Mouse (Mus musculus): ENCODE data around the gene Robo1.

The Robo1 gene

DNA sequence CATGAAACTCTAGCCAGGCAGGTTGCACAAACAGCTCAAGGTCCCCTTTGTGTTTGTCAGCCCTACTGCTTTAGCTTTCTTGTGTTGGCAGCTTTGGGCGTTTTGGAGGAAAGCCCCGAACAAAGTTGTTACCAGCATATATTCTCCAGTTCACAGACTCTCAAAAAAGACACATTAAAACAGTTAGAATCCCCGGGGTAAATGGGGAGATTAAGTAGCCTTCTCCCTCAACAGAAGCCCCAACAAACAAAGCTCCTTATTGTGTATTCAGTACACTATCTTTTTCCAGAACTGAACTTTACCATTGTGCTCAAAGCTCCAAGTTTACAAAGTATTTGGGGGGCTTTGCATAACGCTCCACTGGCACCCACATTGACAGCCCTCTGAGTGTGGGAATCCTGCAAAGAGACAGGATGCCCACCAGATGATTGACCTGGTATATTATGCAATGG lies 302.6 kb downstream of the Robo1 start:
- no peak for DNase-seq

DNA sequence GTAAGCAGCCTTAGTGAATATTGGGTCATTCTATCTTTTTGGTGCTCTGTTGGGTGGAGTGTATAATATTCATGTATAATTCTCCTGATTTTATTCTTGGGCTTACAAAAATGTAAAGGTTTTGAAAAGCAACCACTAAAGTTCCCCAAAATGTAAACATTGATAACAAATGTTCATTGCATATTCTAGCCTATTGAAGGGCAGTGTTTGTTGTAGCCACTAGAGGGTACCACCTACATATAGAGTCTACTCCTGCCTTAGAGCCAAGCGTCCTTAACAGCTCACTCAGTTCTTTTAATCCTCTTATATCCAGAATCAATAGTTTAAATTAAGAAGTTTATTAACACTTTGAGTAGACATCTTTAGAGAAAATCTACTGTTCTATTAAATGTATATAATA lies 306.8 kb downstream of the Robo1 start:
- no peak for DNase-seq

DNA sequence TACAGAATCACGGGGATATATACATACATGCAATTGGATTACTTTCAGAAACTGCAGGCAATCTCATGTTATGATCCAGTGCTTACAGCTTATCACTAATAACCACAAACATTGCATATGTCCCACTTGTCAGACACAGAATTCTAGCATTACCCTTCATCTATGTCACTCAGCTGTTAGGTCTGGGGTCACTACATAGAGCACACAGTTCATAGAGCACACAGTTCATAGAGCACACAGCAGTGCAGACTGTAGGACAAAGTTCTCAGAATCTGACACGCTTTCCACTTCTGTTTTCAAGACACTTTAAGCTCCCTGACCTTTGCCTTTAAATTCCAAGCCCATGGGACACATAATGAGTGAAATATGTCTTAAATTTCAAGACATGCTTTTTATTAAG lies 307.3 kb downstream of the Robo1 start:
- DNase-seq: no peak

DNA sequence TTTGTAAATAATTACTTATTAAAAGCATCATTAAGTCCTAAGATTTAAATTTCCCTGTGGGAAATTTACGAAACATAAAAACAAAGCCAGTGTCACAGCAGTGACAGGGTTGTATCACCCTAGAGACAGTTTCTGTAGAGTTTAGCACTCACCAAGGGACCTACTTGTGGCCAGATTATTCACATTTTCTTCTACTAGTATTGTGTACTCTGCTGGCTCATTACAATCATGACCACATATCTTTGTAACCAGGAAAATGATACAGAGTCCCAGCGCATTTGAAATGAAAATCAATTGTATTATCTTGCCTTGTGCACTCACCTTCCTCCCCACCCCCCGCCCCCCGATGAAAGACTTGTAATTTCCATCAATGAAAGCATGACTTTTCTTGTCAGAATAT lies 314.3 kb downstream of the Robo1 start:
- no peak for DNase-seq

DNA sequence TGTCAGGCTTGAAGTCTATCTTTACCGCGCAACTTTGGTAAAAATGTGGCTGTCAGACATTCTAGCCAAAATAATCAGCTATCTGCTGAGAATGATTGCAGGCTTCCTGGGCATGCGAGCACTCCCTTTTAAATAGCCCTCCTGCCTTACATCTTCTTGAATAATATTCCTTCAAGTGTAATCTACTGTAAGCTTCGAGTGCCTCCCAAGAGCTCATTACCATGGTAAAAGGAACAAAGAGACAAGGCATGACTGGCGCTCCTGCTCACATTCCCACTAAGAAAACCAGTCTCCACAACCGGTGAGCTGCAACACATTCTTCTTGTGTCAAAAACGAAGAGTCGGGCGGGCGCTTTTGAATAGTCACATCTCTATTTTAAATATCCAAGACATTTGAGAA lies 314.8 kb downstream of the Robo1 start:
- DNase-seq: no peak

DNA sequence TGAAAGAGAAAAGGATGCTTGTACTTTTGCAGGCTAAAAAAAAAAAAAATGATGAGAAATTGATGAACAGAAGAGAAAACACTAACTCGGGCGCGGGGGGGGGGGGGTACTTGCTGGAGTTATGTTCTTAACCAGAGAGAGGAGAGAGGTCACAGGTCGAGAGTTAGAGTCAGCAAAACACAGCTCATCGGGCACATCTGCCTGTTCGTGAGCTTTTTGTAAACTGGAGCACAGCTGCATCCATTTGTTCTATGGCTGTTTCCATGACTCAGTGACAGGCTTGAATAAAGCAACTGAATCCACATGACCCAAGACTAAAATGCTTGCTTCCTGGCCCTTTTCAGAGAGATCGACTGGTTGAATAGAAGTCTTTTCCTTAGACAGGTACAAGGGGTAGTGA lies 325.7 kb downstream of the Robo1 start:
- DNase-seq: no peak

DNA sequence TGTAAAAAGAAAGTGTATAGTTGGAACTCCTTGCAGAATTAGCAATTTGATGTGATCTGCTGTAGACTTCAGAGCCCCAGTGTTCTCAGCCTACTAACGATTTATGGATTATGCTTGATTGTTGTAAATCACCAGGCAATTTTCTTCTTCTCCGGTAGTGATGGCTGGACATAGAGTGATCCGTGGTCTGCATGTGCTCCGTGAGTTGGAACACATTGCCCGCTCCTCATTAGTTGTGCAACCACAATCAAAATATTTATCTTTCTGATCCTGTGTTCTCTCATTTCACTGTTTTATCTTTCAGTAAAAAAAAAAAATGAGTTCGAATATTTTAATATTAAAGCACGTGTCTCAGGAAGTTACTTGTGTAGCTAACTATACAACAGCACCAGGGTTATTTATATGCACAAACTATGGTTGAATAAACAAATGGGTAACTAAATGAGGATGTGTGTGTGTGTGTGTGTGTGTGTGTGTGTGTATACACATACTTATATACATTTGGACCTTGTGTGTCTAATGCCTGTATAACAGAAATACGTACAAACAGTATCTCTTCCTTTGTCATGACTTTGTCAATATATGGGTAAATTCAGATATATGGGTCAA lies 331.3 kb downstream of the Robo1 start:
- no peak for DNase-seq

DNA sequence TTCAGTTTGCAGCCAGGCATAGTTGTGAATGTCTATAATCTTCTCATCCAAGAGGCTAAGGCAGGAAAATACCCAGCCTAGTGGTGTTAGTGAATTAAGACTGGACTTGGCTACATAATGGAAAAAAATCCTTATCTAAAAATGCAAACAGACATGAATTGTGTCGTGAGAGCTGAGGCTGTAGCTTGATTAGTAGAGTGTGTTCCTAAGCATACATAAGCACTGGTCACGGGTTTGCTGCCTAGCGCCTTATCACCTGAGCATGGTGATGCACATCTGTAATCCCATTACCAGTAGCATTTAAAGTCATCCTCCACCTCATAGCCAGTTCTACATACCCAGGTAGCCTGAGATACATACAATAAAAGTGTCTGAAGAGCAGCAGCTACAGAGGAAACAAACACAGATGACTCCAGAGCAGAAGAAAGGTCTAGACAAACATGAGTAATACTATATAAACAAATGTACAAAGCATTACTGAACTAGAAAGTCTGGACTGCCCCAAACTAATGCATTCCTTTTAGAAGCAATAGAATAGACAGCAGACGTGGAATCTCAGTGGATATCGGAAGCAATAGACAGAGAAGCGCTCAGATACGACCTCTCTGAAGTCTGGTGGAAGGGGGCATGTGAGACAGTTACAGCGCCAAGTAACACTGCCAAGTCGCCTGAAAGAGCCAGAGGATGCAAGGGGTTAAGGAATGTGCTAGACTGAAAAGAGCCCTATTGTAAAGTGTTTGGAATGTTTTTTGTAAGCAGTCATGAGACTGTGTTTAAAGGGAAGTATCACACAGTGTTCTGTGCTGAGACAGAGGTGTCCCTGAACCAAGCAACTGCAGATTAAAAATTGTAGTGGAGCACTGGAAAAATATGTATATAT lies 333.1 kb downstream of the Robo1 start:
- DNase-seq: no peak

DNA sequence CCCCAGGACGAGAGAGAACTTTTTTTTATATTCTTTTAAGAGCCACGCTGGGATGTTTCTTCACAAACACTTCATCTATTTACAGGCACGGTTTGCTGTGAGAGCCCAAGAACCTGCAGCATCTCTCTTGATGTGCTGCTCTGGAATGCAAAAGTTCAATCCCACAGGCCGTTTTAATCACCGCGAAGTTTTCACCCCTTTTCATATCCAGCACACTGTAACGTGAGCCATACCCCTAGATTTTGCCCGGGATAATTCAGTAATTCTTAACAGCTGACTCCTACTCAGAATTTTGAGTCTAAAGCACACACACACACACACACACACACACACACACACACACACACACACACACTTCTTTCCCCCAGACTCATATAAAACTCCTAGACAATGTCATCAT lies 337.8 kb downstream of the Robo1 start:
- no peak for DNase-seq

DNA sequence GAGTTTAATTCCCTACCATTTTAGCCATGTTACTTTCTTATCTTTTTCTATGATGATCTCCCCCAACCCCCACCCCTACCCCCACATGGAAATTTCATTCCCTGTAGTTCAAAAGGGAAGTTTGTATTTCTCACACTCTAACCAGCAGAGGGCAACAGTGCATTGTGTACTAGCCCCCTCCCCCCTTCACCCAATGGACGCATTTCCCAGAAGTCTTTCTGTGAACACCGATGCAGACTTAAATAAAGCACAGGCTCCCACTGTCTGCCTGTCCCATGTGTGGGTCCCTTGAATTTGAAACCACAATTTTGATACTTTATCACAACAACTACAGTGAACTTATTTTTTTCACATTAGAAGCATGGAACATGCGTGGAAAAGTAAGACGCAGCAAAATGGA lies 341.2 kb downstream of the Robo1 start:
- DNase-seq: no peak

DNA sequence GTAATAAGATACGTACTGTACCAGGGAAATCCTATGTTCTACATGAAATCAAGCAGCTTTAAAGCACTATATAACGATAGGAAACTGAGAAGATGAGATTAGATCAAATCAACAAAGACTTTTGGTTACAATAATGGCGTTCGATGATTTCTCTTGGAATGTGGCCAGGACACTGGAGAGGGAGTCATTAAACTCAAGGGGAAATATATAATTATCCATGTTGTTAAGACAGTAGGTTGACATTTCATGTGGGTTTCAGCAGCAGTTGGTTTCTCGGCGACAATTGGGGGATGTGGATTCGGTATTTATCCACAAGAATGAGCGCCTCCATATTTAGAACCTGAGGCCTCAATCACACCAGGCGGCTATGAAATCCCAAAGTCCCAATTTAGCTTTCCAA lies 347.3 kb downstream of the Robo1 start:
- DNase-seq: no peak

DNA sequence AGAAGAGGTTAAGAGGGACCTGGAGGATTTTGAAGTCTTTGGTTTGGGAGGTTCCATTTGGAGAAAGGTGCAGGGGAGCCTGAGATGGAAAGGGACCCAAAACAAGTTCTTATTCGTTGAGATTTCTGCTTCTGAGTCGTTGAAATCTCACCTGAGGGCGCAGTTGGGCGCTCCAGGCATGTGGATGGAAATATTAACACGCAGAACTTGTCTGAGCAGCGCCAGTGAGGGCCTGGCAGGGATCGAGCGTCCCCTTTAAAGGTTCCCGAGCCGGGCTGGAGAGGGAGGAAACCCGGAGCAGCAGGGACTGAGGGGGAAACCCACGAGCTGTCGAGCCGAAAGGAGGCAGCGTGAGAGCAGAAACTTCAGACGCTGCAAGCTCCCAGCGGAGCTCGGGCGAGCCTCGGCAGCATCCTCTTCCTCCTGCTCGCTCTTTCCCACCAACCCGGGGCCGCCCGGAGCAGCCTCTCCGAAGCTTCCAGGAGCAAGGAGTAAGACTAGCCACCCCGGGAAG lies 354.8 kb downstream of the Robo1 start:
- no peak for DNase-seq

DNA sequence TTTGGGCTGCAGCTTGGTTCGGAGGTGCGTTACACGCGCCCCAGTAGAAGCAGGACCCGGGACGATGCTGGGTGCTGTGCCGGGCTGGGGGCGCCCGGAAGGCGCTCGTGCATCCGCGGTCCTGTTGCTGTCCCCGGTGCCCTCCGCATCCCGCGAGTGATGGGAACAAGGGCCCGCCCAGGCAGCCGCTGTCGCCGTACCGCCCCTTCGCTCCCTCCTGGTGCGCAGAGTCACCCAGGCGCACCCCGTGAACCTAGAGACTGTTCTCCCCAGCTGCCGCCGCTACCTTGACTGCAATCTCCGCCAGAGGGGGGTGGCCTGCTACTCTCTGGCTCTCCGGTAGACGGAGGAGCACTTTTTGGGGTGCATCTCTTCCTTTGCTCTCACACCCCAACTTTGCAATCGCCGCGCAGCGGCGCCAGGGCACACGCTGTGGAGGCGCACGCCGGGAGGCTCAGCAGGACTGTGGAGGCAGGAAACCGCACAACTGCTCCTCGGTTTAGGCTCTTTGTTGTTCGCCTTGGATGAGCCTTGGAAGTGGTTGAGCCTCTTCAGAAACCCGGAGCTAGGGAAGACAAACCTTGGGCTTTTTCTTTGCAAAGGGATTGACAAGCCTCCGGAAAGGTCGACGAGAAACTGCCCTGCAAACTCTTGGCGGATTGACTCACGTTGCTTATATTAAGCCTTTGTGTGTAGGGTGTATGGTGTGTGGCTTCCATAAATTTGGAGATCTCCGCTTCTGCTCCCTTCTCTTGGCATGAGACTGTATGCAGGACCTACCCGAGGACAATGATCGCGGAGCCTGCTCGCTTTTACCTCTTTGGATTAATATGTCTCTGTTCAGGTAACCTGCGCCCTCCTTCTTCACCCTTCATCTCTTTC lies 355.5 kb downstream of the Robo1 start:
- peak in 1 of 2 experiments; percentile 4 for DNase-seq

DNA sequence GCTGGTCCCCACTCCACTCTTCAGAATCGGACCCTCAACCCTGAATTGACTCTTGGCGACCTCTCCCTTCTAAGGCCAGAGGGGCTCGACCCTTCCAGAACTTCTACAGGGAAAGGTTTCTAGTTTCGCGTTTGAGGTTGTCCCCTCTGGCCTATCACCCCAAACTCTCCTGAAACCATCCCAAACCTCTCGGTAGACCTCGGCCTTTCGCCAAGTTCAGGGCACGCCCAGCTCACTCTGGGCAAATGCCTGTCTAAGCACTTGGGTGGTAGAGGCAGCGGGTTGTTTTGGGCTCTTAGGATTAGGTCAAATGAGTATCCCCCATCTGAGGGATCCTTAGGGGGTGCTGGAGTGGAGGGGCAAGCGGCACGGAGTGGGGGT lies 356.1 kb downstream of the Robo1 start:
- DNase-seq: no peak

DNA sequence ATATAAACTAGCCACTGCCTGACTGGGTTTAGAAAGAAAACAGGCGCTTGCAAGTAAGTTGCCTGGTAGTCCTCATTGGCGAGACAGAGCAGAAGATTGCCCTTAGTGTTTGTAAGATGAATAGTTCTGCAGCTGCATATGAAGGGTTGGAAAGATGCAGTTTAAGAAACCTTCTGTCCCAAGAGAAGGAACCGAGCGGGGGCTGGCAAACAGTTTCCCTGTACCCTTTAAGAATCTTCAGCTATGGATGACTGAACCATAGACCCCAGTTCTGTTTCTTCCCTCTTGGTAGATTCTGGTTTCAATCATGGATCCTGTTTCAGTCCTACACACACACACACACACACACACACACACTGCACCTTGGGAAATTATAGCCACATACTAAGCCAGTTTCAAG lies 356.7 kb downstream of the Robo1 start:
- no peak for DNase-seq

DNA sequence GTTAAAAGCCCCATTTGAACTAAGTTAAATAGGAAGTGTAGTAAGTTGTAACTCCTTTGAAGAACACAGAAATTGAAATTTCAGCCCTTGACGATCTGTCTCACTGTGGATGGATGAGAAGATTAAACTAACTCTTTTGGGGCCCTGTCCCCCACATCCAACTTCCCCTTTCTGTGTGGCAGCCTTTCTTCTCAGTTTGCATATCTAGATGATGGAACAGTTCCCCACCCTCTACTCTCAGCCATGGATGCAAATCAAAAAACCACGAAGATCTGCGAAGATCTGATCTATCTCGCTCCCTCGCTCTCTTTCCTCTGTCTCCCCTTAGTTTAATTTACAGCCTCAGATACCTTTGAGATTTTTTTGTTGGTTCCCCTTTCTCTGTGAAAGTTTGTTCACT lies 357.3 kb downstream of the Robo1 start:
- no peak for DNase-seq

DNA sequence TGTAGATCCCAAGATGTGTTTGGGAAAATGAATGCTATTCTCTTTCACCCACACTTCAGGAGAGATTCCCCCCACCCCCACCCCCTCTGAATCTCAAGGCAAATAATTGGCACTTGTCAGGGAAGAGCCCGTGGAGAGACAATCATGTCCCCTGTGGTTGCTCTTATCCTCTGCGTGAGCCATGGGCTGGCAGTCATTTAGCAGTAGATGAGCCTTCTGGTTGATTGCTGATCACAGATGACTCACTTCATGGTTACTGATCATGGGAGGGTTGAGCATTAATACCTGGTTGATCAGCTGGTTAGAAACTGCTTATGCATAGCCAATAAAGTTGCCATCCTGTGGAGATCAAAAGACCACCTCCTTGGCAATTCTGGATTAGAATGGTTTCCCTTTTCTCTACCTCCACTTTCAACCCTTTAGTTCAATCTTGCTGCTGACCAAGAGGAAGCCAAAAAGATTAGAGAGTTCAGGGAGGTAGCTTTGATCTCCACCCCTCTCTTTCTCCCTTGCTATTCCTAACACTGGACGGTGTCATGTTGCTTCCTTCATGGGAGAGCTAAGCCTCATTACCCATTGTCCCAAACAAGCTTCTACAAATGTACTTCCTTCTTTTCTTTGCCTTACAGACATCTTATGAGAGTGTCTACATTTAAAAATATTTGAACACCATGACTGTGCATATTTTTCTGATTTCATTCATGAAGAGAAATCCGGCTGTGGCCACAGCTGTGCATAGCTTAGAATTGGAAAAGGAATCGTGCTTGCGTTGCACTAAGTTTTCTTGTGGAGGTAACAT lies 362.3 kb downstream of the Robo1 start:
- no peak for DNase-seq

DNA sequence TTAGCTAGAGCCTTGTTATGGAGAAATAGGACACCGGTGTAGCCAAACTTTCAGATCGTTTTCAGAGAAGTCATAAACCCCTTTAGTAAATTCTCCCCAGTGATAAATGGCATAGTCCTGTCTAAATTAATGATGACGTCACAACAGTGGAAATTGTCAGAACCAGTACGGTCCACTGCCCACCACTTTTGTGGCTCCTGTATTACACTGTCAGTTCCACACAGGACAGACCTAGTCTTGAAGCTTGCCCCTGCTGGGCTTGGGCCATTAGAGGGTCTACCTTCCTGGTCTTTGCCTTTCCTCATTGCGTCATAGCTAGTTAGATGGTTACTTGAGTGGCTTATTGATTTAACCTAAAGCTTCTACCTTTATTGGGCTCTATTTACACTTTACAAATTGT lies 369.1 kb downstream of the Robo1 start:
- no peak for DNase-seq

DNA sequence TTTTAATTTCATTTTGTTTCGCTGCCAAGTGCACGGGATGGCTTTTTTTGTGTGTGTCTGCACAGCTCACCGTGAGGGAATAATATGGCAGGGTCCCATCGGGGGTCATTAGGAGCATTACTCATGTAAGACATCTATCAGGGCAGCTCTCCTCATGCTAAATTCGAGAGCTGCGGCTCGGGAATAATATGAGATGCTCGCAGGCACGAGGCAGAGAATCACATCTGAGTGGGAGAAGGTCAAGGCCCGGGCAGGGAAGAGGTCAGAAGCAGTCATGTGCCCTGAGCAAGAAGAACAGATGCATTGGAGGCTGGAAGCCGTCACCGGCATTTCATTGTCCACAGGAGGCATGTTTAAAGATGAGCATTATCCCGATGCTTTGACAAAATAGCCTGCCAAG lies 370.3 kb downstream of the Robo1 start:
- DNase-seq: no peak

DNA sequence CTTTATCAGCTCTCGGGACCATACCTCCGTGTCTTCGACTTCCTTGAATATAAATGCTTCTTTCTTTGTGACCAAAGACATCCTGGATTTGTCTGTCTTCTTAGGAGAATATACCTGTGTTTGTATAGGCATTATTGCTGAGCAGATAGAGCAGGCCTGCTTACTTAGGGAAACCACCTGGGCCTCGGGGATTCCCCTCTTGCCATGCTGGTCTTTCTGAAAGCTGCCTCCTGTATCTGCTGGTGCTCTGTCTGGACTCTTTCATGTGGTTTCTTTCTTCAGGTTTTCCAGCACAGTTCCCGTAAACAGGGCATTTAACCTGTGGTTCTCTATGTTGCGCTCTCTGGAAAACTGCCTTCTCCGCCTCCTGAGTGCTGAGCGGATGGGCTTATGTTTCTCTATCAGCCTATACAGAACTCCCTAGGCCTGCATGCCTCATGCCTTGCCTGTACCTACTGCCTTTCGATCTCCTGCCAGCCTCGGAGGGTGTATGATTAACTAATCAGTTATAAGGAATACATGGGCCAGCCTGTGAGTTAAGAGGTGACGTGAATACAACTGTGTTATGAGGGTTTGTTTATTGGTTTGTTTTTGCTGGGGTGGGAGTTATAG lies 370.9 kb downstream of the Robo1 start:
- no peak for DNase-seq

DNA sequence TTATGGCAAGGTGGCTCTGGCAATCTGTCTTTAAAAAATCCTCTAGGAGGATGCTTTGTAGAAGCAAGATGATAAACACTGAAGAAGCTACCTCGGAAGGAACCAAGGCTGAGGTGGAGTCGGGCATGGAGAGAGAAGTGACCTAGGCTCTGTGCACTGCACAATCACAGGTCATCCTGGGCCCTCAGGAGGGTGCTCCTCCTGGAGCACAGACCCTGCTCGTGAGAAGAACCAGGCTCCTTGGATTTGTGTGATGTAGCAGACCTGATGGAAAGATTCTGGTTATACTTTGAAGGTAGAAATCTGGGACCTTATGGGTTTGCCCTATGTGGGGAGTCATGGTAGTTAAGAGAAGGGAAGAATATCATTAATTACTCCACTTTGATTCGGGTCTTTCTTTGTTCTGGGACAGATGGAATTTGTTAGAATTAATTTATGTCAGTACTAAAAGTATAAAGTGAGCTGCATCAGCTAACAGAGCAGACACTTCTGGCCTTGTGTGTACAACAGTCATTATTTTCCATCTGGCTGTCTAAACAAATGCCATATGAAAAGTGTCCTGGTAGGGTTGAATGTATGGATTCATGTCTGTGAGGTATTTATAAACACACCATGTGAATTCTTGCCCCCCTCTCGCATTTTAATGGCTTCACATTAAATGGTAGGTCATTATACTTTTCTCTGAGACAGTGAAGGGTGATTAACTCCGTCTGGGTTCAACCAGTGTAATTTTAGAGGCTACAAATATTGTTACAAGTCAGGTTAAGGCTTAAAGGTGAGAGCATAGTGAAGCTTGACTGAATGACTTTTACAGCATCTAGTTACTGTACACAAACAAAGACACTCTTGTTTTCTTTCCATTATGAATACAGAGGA lies 377.7 kb downstream of the Robo1 start:
- DNase-seq: no peak
